Mouse (Mus musculus) retina, postnatal 1 day (tissue): ENCODE data around the gene Ccr8.
A peak's percentile ranks its signal among the peaks of the same experiment; 100 is the strongest.
"Not testable (repeated sequence)": the region's sequence is repeated elsewhere in the genome, so short reads cannot be mapped to it uniquely, and the experiment has no call there.

Experiments
- DNase-seq: peaks from one replicate; pipeline ENCODE4 v3.0.0-alpha.2; 2012

The Ccr8 gene

DNA sequence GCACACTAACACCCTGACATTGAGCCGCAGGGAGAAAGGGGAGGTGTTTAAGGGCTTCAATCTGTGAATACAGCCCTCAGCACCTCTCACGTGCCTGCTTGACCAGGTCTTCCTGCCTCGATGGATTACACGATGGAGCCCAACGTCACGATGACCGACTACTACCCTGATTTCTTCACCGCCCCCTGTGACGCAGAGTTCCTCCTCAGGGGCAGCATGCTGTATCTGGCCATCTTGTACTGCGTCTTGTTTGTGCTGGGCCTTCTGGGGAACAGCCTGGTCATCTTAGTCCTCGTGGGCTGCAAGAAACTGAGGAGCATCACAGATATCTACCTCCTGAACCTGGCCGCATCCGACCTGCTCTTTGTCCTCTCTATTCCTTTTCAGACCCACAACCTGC, 1.8 kb downstream of the Ccr8 start:
- DNase-seq, result no peak

DNA sequence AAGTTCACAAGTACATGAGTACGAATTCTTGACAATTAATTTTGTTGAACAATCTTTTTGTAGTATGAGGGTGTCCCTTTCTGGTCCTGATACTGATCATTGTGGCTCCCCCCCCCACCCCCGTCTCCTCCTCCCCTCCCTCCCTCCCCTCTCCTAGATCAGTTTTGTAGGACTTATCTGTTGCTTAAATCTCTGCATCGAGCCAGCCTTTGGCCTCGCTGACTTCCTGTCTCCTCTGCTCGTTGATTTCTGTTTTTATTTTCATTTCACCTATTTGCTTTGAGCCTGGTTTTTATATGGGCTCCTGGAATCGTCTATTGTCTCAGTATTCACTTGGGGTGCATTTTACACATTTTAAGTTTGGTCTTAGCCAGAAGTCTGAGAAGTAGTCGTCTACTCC, 4.0 kb downstream of the Ccr8 start:
- no peak for DNase-seq

DNA sequence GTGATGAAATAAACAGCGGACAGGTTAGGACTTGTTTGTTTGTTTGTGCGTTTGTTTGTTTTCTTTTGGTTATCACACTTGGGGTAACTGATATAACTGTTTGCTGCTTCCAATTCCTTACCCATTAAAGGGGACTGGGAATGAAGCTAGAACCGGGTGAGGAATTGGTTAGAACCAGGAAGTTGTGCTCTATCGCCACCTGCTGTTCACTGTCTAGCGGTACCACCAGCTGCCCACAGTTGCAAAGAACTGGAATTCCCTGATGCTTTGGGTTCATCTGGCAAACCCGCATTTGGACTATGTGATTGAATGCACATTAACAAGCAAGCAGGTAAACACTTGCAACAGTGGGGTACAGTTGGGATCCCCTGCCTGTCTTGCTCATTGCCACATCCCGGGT, 6.8 kb downstream of the Ccr8 start:
- peak; percentile 77 for DNase-seq

DNA sequence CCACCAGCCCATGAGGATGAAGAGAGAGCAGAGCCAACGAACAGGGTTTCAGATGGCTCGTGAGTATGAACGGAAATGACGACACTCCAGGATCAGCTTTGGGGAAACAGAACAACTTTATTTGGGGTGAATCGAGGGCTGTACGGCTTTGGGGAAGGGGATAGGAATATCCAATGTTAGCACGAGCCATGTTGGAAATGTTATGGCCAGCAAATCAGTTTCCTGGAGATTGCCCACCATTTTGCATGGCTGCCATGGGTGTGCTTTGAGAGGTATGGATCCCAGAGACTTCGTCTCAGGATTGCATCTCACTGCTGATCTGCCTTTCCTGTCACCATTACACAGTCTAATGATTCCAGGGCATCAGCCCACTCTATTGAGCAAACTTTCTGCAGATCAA, 7.4 kb downstream of the Ccr8 start:
- no peak for DNase-seq

DNA sequence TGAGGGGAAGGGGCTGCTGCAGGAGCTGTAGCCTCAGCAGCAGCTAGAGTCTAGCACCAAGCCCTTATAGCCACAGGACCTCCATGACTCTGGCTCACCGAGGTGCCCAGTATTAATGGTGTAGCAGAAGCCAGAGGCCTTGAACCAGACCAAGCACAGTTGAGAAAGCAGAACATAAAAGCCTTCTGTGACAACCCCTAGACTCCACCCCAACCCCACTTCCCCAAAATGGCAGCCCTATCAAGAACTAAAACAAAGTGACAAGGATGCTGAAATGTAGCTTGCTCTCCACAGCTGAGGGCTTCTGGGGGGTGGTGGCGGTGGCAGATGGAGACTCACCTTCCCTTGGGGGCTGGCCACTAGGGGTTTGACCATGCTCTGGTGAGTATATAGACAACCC, 9.3 kb downstream of the Ccr8 start:
- DNase-seq, result no peak

DNA sequence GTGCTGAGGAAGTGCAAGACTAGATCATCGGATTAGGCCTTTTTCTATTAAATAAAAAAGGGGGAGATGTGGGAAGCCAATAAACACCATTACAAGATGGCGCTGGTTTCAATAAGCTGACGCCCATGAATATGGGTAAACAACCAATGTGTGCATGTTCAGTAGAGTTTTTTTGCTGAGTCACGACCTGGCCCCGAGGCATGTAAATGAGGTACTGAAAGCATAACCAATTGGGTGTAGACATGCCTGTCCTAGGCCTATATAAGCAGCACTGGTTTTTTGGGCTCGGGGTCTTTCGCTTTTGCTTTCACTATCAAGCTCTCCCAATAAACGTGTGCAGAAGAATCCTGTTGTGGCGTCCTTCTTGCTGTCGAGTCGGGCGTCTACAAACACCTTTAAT, 17.0 kb downstream of the Ccr8 start:
- not testable (repeated sequence) for DNase-seq

DNA sequence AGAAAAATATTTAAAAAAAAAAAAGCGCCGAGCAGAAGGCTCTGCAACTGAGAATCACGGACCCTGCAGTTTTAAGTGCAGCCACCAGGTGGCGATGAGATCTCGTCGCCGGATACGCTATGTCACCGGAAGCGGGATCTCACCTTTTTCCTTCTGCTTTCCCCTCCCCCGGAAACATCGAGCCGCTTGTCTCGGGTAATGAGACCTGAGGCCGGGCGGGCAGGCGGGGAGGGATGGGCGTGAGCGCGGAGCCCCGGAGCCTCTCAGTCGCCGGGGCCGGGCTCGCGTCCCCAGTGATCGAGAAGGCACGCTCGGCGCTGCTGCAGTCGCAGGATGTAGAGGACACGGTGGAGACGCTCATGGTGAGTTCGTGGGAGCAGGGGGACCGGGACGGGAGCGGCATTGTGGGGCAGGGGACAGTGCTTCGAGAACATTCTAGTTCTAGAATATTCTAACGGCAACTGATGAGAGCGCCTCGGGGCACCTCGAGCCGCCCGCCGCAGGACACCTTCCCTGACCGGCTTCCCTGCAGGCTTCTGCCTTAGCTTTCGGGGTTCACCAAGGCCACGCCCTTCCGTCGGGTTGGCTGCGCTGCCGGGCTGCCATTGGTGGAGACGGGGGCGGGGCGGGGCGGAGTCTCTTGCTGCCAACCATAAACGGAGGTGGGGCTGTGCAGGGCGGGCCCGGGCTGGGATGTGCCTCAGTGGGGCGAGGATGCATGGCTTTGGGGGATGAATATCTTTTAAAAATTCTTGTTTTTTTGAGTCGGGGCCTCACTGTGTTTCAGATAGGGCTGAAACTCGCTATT, 18.5 kb downstream of the Ccr8 start, which contains the start of gene Slc25a38:
Gene Slc25a38, plus strand, starts transcription at position 164 of the 808 bp plus-strand sequence.
- DNase-seq, result peak; percentile 96

DNA sequence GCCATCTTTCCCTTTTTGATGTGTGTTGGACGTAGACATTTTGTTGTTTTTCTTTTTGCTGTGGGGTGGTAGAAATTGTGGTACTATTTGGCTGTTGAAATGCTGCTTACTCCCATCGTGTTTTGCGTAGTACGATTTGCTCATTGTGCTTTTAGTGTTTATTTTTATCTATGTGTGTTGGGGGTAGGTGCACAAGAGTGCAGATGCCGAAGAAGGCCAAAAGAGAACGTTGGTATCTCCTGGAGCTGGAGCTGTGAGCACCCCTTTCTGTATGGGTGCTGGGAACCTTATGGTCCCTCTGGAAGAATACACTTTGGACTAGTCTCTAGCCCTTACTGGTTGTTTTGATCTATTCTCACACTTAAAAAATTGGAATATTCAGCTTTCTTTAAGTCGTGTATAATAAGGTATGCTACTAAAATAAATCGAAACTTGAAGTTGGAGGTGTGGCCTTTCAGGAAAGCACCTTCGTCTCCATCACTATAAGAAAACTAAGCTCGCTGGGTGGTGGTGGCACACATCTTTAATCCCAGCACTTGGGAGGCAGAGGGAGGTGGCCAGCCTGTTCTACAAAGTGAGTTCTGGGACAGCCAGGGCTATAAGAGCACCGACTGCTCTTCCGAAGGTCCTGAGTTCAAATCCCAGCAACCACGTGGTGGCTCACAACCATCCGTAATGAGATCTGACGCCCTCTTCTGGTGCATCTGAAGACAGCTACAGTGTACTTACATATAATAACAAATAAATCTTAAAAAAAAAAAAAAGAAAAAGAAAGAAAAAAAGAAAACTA, 19.4 kb downstream of the Ccr8 start:
- no peak for DNase-seq

DNA sequence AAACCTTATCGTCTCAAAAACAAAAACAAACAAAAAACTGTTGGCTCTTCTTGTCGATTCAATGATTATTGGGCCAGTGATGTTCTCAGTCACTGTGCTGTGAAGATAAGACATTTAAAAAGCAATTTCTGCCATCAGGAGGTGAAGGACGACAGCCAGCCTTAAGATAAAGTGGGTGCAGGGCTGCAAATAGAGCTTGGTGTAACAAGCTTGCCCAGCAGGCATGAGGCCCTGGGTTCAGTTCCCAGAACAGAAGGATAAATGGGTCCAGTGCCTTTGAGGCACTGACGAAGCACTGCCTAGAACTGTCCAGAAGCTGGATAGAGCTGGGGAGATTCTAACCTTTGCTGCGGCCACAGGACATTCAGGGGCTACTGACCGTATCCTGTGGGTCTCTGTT, 20.6 kb downstream of the Ccr8 start:
- no peak for DNase-seq

DNA sequence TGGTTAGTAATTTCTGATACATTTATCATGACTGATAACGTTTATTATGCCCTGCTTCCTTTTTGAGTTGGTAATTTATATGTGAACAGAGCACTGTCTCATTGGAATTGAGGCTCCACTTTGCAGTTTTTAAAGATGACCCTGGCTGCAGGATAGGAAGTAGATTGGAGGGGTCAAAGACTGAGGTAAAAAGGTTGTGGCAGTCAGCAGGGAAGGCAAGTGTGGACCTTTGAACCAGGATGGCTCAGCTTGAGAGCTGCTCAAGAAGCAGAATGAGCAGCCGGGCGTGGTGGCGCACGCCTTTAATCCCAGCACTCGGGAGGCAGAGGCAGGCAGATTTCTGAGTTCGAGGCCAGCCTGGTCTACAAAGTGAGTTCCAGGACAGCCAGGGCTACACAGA, 21.5 kb downstream of the Ccr8 start:
- no peak for DNase-seq

DNA sequence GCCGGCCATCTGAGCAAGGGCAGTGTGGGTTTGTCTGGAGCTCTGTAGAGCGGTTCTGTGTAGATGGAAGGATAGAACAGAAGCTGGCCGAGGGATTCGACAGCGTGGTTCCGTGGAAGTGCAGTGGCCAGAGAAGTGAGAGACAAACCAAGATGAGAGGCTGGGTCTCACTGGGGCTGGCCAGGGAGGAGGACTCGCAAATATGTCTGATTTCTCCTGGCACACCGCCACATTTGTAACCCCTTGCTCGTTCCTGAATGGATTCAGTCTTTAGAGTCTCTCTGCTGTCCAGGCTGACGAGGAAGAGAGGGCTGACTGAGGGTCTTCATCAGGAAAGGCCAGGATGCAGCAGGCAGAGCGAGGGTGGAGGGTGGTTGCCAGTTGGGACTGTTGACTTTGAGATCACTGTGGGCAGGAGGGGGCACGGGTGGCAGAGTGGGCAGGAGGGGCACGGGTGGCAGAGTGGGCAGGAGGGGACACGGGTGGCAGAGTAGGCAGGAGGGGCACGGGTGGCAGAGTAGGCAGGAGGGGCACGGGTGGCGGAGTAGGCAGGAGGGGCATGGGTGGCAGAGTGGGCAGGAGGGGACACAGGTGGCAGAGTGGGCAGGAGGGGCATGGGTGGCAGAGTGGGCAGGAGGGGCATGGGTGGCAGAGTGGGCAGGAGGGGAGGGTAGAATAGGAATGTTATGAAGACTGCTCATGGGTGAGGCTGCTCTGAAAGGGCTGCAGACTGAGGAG, 22.3 kb downstream of the Ccr8 start:
- no peak for DNase-seq

DNA sequence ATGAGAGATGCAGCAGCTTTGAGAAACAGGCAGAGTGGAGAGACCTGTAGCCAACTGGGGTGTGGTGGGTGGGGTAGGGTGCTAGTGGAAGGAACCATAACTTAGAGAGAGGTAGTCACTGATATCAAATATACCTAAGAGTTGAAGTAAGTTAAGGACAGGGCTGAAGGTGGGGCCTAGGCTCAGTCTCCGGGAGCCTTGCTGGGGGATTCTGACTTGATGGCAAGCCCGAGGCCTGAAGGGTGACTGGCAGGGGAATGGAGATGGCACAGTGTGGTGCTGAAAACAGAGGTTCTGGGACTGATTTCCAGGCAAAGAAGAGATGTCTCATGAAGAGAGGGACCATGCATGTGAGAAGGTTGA, 22.9 kb downstream of the Ccr8 start:
- no peak for DNase-seq

DNA sequence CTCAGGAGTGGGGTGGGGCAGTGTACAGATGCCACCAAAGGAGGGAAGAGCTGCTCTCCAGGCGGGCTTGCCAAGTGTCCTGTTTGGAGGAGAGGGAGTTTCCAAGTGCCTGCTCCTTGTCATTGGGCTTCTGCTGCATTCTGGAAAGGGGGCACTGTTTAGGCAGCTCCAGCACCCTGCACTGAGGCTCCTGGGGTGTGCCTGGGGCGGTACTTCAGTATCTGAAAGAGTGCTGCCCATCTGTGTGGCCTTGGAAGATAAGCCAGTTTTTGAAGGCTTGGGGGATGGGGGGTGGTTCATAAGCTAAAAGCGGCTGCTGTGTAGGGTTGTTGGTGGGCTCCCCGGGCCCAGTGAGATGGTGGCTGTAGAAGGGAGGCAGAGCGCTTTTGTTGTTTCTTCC, 23.7 kb downstream of the Ccr8 start:
- DNase-seq, result no peak

DNA sequence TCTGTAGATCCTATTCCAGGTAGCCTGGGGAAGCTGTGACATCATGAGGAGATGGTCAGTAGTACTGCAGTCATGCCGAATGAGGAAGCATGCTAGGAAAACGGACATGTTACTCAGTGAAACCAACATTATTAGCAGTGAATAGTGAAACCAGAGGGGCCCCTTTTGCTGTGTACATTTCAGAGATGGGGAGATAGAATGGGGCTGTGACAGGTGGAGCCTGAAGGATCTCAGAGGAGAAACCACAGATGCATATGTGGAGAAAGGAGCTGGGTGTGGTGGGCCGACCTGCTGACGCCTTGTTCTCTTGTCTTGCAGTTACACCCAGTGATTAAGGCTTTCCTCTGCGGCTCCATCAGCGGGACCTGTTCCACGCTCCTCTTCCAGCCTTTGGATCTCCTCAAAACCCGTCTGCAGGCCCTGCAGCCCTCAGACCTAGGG, 24.3 kb downstream of the Ccr8 start:
- DNase-seq, result no peak

DNA sequence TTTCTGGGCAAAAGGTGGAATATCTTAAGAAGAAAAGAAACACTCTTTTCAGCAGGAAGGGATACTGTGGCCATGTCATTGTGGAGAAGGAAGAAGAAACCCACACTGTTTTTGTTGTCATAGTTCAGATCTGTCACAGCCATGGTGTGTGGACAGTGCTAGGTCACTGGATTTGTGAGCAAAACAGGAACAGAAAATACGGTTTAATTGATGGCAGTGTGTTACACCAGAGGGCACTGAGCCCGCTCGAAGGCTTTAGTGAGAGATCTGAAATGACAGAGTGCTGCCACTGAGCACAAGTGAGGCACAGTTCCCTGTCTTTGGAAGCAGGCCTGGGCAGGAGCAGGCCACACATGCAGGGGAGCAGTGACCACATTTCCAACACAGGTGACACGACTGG, 26.3 kb downstream of the Ccr8 start:
- no peak for DNase-seq

DNA sequence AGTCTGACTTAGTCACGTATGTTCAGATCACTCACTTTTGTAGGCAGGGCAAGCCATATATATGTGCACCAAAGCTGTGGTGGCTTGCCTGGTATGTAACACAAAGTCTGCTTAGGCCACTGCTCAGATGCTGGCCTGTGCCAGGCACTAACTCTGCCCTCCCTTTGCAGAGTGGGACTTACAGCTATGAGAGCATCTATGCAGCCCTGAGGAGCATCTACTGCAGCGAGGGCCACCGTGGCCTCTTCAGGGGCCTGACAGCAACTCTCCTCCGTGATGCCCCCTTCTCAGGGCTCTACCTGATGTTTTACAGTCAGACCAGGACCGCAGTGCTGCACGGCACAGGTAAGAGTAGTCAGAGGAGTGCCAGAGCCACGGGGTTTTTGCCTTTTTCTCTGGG, 28.6 kb downstream of the Ccr8 start:
- no peak for DNase-seq

DNA sequence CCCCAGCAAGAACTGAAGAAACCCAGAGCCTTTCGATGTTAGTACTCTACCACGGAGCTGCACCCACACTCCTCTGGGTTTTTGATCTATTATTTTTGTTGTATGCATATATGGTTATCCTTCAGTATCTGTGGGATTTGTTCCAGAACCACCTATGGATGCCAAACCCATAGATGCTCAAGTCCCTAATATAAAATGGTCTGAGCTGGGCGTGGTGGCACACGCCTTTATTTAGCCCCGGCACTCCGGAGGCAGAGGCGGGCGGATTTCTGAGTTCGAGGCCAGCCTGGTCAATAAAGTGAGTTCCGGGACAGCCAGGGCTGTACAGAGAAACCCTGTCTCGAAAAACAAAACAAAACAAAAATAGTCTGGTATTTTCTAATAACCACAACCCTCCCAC, 35.0 kb downstream of the Ccr8 start:
- no peak for DNase-seq

DNA sequence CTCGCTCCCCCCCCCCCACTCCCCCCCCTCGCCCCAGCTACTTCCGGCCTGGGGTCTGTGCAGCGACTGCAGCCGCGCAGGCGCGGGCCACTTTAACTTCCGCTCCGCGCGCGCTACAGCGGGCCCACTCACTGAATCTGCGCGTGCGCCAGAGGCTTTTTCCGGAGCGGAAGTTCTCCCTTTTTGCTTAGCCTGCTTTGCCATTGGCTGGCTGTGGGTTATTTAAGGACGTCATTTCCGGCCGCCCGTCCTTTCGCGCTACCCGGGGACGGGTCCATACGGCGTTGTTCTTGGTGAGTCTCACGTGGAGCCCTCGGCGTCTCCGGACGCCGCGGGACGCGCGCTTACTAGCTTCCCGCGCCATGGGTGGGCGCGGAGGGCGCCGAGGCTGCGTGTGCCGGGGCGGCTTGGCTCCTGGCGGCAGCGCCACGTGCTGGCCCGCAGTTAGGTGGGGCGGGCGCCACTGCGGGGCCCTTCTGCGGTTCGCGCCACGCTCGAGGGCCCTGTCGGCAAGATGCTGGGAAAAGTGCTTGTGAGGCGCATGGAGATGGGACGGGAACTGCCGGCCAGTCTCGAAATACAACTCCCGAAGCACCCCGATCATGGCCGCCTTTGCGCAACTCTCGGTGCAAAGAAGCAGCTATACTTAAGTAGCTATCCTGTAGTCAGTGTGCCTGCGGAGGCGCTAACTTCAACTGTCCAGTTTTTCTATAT, 35.8 kb downstream of the Ccr8 start, which contains the start of gene Rpsa:
Gene Rpsa, plus strand, starts transcription at position 152 of the 714 bp plus-strand sequence.
- peak; percentile 99 for DNase-seq

DNA sequence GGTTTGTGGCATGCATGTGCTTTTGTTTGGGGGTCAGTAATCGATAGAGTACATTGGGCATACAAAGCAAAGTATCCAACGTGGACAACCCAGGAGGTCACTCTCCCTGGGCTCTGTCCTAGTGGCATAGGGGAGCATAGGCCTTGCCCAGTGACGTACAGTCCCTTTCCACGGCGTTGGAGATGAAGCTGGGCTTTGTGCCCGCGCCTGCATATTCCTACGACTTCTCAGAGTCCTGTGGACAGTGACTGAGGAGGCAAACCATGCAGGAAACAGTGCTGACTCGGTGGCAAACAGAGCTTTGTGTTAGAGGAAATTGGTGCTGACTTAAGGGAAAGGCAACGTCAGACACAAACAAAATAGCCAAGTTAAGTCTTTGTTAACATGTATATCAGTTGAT, 37.4 kb downstream of the Ccr8 start:
- DNase-seq, result no peak

DNA sequence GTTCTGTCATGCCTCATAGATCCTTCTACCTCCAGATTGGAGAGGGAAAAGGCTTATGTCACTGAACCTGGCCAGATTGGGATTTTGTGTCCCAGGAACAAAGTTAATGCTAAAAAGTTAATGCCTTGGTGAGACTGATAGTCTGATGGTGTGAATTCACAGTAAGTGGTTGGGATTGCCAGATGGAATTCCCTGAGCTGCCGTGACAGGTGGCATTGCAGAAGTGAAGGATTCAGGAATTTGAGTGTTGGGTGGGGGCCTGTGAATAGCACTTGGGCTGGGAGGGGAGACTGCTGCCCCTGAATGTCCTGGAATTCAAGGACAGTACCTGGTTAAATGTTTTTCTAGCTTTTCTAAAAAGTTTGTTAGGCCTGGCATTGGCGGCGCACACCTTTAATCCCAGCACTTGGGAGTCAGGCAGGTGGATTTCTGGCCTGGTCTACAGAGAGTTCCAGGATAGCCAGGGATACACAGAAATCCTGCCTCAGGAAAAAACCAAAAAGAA, 39.9 kb downstream of the Ccr8 start:
- no peak for DNase-seq

DNA sequence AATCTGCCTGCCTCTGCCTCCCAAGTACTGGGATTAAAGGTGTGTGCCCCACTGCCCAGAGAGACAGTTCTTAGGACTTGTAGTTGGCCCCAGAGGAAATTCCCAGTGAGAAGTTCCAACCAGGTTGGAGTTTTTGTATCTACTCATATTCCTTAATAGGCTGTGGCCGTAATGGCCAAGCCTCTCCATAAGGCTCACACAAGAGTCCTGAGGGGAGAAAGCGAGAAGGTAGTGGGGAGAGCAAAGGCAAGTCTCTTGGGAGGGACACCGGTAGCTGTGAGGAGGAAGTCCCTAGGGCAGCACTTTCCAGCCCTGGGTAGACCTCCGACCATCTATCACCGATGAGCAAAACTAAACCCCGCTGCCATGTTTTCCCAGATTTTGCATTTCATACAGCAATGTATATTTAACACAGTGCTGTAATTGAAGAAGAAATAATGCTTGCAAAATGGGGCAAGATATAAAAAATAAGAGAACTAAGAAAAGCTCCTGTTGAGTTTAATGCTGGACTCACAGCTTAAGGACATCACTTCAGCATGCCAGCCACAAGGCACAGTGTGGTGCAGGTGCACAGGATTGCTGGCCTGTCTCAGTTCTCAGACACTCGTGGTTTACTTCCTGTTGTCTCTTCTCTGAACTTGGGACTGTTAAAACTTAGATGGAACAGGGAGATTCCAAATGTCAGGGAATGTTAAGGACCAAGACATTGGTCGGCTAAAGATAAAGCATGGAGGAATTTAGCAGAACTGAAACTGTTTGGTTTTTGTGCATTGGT, 41.3 kb downstream of the Ccr8 start:
- DNase-seq, result no peak
